In the genomic region with DNA sequence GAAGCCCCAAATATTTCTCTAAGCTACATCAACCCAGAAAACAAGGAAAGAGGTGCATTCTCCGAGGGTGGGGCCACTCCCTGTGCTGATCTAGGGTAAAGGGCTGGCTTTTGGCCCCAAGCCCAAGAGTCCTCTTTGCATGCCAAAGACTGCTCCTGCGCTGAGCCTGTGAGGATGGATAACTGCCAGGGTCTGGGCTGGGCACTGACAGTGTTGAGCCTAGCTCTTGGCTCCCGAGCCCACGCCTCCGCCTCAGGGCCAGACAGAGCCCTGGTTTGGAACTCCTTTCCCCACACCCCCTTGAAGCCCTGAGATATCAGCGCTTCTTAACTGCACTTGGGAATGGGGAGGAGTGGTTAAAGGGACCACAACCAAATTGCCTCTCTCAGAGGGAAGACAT, we compare ENCODE assay signal across 8 mouse cellular contexts. TPM values are rescaled to one million over a fixed set of nuclear protein-coding genes. Genes with fewer than 3 reads are reported as not detected.
DNase-seq lines count a peak whose midpoint lies in the region; ATAC-seq lines count a peak whose summit lies in the region.

No protein-coding gene starts in this region.

- no peak overlapping the region for H3K27ac ChIP-seq in forebrain, embryonic 16.5 days (ENCODE audit: low read length)

- H3K9ac ChIP-seq in forebrain, embryonic 16.5 days (replicated peaks; ENCODE audit: low read depth, low read length) = no peak overlapping the region

- WGBS in forebrain, embryonic 16.5 days = 30% methylated on average over 6 of the region's 6 CpGs

- no peak overlapping the region for H3K4me2 ChIP-seq in forebrain, embryonic 16.5 days (ENCODE audit: low read length)

- DNase-seq in layer of hippocampus, postnatal 14 days (ENCODE audit: low spot score in 2 of 2) = peak; percentile 36 to 64
- DNase-seq in layer of hippocampus, adult 9-10 months (ENCODE audit: low spot score) = no peak
- peak; percentile 85 for DNase-seq in adrenal gland, postnatal 14 days
- DNase-seq in kidney, adult 9 months = peak; percentile 56
- DNase-seq in ovary, adult 18-20 months (ENCODE audit: low spot score) = peak; percentile 82
- no peak for DNase-seq in spleen, postnatal 14 days (ENCODE audit: low spot score in 2 of 2)
- DNase-seq in embryo, embryonic 9.5 days (ENCODE audit: extremely low spot score) = no peak

- no peaks in the 10 kb centered on the region for H3K36me3 ChIP-seq in forebrain, embryonic 16.5 days (ENCODE audit: control insufficient read depth, insufficient read depth)

- no peak overlapping the region for H3K4me3 ChIP-seq in forebrain, embryonic 16.5 days (replicated peaks; ENCODE audit: low read length)

- no peaks in the 10 kb centered on the region for H3K9me3 ChIP-seq in forebrain, embryonic 16.5 days (ENCODE audit: control insufficient read depth, low read length)

- ATAC-seq in forebrain, embryonic 16.5 days = peak; percentile 68

- peaks cover 9% of the 10 kb centered on the region for H3K4me1 ChIP-seq in forebrain, embryonic 16.5 days (replicated peaks; ENCODE audit: control insufficient read depth, insufficient read depth, low read length)

- H3K27me3 ChIP-seq in forebrain, embryonic 16.5 days (replicated peaks; ENCODE audit: control insufficient read depth, insufficient read depth, low read length) = no peaks in the 10 kb centered on the region

RNA-seq across cellular contexts. Expression of a gene that starts 28.8 kb away (rescaled TPM):
- total RNA-seq in layer of hippocampus, postnatal 14 days (2021) = not detected
- 5.9 and 17.0 TPM in 2 replicates for total RNA-seq in adrenal gland, postnatal 14 days (2021)
- not detected in 2 replicates for polyA plus RNA-seq in forebrain, embryonic 16.5 days (2015; fragmentation: Nextera tagmentation; extraction: Ambion mirVana)

Comparison
In these comparisons a context has a peak if more than half of its experiments do, and no peak if none do; other contexts are left out.
1. DNase-seq: peak in layer of hippocampus, postnatal 14 days (2 of 2), adrenal gland, postnatal 14 days (single experiment), kidney, adult 9 months (single experiment) and ovary, adult 18-20 months (single experiment); none in layer of hippocampus, adult 9-10 months (single experiment), spleen, postnatal 14 days (0 of 2) and embryo, embryonic 9.5 days (single experiment).